26 mouse cellular contexts compared by ENCODE assay signal in genomic region chr10:66719796-66720195, GRCm38 (mm10).
DNase-seq lines count a peak whose midpoint lies in the region; TF ChIP-seq lines count a peak whose summit lies in the region.
"Had no signal": no experiment of that assay in that cellular context is flagged by ENCODE, and none has a peak within 500 bp of the region (broad histone marks: within the 10 kb centered on the region; RNA-seq: fewer than 3 reads in every experiment).

No protein-coding gene starts in this region.

- no peak overlapping the region for H3K27ac ChIP-seq in heart, adult 2 months
- no peak overlapping the region for H3K27ac ChIP-seq in thymus, adult 2 months (ENCODE audit: control insufficient read depth, insufficient read depth, low read length)
- H3K27ac ChIP-seq: embryonic facial prominence, embryonic 13.5 days; forebrain, embryonic 10.5 days; forebrain, embryonic 15.5 days; heart, embryonic 15.5 days; hindbrain, embryonic 12.5 days; hindbrain, postnatal 0 days; intestine, embryonic 15.5 days; liver, embryonic 12.5 days; midbrain, embryonic 10.5 days; stomach, postnatal 0 days had no signal

- no peak for TF ChIP-seq EP300 in heart, adult 2 months (IDR thresholded peaks at IDR 0.05; ENCODE audit: insufficient read depth, low read depth, low read length)

- intact Hi-C loops in heart, adult 2 months (cut with DNase I): no loop called here
- intact Hi-C loops in heart, postnatal 25 days (cut with DNase I): no loop called here

- H3K79me2 ChIP-seq in heart, adult 2 months (replicated peaks; ENCODE audit: control insufficient read depth, insufficient read depth, low read length): no peaks in the 10 kb centered on the region

- no peak overlapping the region for H3K4me3 ChIP-seq in heart, adult 2 months
- no peak overlapping the region for H3K4me3 ChIP-seq in thymus, adult 2 months (ENCODE audit: control insufficient read depth, insufficient read depth, low read length)
- H3K4me3 ChIP-seq: embryonic facial prominence, embryonic 13.5 days; forebrain, embryonic 10.5 days; forebrain, embryonic 15.5 days; heart, embryonic 15.5 days; hindbrain, embryonic 12.5 days; intestine, embryonic 15.5 days; liver, embryonic 12.5 days; midbrain, embryonic 10.5 days had no signal

- DNase-seq in heart, adult 2 months: no peak
- no peak for DNase-seq in heart, postnatal 25 days (ENCODE audit: low spot score)
- DNase-seq in thymus, postnatal 4 days: peak; percentile 16
- no peak for DNase-seq in thymus, adult 2 months
- DNase-seq in R1 (ENCODE audit: low read depth, low spot score): peak; percentile 31
- DNase-seq in kidney, adult 8-10 months: no peak
- no peak for DNase-seq in adrenal gland, adult (ENCODE audit: inconsistent age in 2 of 2, low spot score in 1 of 2)
- DNase-seq: adrenal gland, adult 2 months; heart, postnatal 36 days; kidney, adult 9 months; kidney, postnatal 10 days; left cerebral cortex, postnatal 4 days; liver, postnatal 0 days; right cerebral cortex, postnatal 4 days; thymus, postnatal 14 days had no signal

- no peaks in the 10 kb centered on the region for H3K36me3 ChIP-seq in heart, adult 2 months (ENCODE audit: control insufficient read depth, insufficient read depth, low read length)
- no peaks in the 10 kb centered on the region for H3K36me3 ChIP-seq in thymus, adult 2 months (ENCODE audit: control insufficient read depth, insufficient read depth, low read length)
- H3K36me3 ChIP-seq: embryonic facial prominence, embryonic 13.5 days; forebrain, embryonic 10.5 days; forebrain, embryonic 15.5 days; G1E; heart, embryonic 15.5 days; hindbrain, embryonic 12.5 days; intestine, embryonic 15.5 days; liver, embryonic 12.5 days; midbrain, embryonic 10.5 days had no signal

- H3K4me1 ChIP-seq in heart, adult 2 months (ENCODE audit: control insufficient read depth, insufficient read depth, low read length): no peaks in the 10 kb centered on the region
- H3K4me1 ChIP-seq in thymus, adult 2 months (replicated peaks; ENCODE audit: control insufficient read depth, insufficient read depth, low read length): no peaks in the 10 kb centered on the region
- H3K4me1 ChIP-seq: embryonic facial prominence, embryonic 13.5 days; forebrain, embryonic 10.5 days; forebrain, embryonic 15.5 days; heart, embryonic 15.5 days; hindbrain, embryonic 12.5 days; intestine, embryonic 15.5 days; liver, embryonic 12.5 days; midbrain, embryonic 10.5 days had no signal

- WGBS in heart, adult 2 months: 88% methylated on average over 11 of the region's 11 CpGs
- 95% methylated on average over 11 of the region's 11 CpGs for WGBS in thymus, adult 2 months

- H3K9ac ChIP-seq in heart, adult 2 months (ENCODE audit: low read depth, low read length): no peak overlapping the region
- H3K9ac ChIP-seq: embryonic facial prominence, embryonic 13.5 days; forebrain, embryonic 15.5 days; heart, embryonic 15.5 days; hindbrain, embryonic 12.5 days; intestine, embryonic 15.5 days; liver, embryonic 12.5 days; liver, postnatal 0 days had no signal

- TF ChIP-seq POLR2A in heart, adult 2 months (IDR thresholded peaks at IDR 0.05; ENCODE audit: insufficient read depth, low read depth, low read length): no peak
- no peak for TF ChIP-seq POLR2A in thymus, adult 2 months (IDR thresholded peaks at IDR 0.05; ENCODE audit: control insufficient read depth, extremely low read depth, insufficient read depth, low read length, poor library complexity)

- TF ChIP-seq CTCF in heart, adult 2 months (IDR thresholded peaks at IDR 0.05): peak; percentile 35
- no peak for TF ChIP-seq CTCF in thymus, adult 2 months (IDR thresholded peaks at IDR 0.05; ENCODE audit: borderline replicate concordance, control insufficient read depth, extremely low read depth, insufficient read depth, low read length, poor library complexity)

- H3K27me3 ChIP-seq in heart, adult 2 months (ENCODE audit: control insufficient read depth, insufficient read depth, low read length): no peaks in the 10 kb centered on the region
- H3K27me3 ChIP-seq in thymus, adult 2 months (ENCODE audit: control insufficient read depth, insufficient read depth, low read length): no peaks in the 10 kb centered on the region
- H3K27me3 ChIP-seq: embryonic facial prominence, embryonic 13.5 days; forebrain, embryonic 15.5 days; heart, embryonic 15.5 days; hindbrain, embryonic 12.5 days; intestine, embryonic 15.5 days; liver, embryonic 12.5 days had no signal

Comparison
In these comparisons a context has a peak if more than half of its experiments do, and no peak if none do; other contexts are left out.
1. DNase-seq: peak in thymus, postnatal 4 days (single experiment) and R1 (single experiment); none in heart, adult 2 months (0 of 2), heart, postnatal 25 days (single experiment), thymus, adult 2 months (single experiment), kidney, adult 8-10 months (0 of 2) and adrenal gland, adult (0 of 2).